Mouse (Mus musculus) kidney, embryonic 16.5 days (tissue): ENCODE data around the gene Vps29. TPM values are rescaled to one million over a fixed set of nuclear protein-coding genes. Genes with fewer than 3 reads are reported as not detected.

Source experiments
- ATAC-seq: fragments of 200-750 bp; cut with Nextera tagmentation; 2 replicates; pipeline ENCODE4 v1.8.0; 2017; ENCODE audit warnings: moderate TSS enrichment; ENCODE audit not compliant: low FRiP score, low TSS enrichment
- H3K27ac ChIP-seq: fragments of 300-500 bp; sonication (generic); 2 replicates; pipeline ENCODE4 v1.5.1; 2014; ENCODE audit warnings: low read length
- H3K27me3 ChIP-seq: fragments of 300-500 bp; sonication (generic); 2 replicates; pipeline ENCODE4 v1.6.1; 2014; ENCODE audit warnings: low read length, control low read depth, mixed read lengths; ENCODE audit not compliant: insufficient read depth
- H3K36me3 ChIP-seq: fragments of 300-500 bp; sonication (generic); 2 replicates; pipeline ENCODE4 v1.6.1; 2014; ENCODE audit warnings: low read length, control low read depth, mixed read lengths; ENCODE audit not compliant: insufficient read depth
- H3K4me1 ChIP-seq: fragments of 300-500 bp; sonication (generic); 2 replicates; pipeline ENCODE4 v1.6.1; 2014; ENCODE audit warnings: low read length, control low read depth, mixed read lengths; ENCODE audit not compliant: insufficient read depth
- H3K4me2 ChIP-seq: fragments of 300-500 bp; sonication (generic); replicated peaks from 2 replicates; pipeline ENCODE4 v1.6.1; 2014; ENCODE audit warnings: low read depth, low read length
- H3K4me3 ChIP-seq: fragments of 300-500 bp; sonication (generic); 2 replicates; pipeline ENCODE4 v1.5.1; 2014; ENCODE audit warnings: mild to moderate bottlenecking, low read length
- H3K9ac ChIP-seq: fragments of 300-500 bp; sonication (generic); replicated peaks from 2 replicates; pipeline ENCODE4 v1.6.1; 2014; ENCODE audit warnings: low read length
- H3K9me3 ChIP-seq: fragments of 300-500 bp; sonication (generic); 2 replicates; pipeline ENCODE4 v1.6.1; 2016; ENCODE audit warnings: low read length, control low read depth
- WGBS: fragments of 180-500 bp; shearing (Covaris S2); extraction: QIAGEN DNeasy Blood & Tissue Kit; methylation state at CpG from one replicate; pipeline ENCODE4 v1.1.7; 2014; 5-methylcytosine and 5-hydroxymethylcytosine counted together
- polyA plus RNA-seq: library from polyadenylated mRNA; unstranded; fragments of >200 nt; fragmentation: Nextera tagmentation; extraction: Ambion mirVana; gene quantifications from 2 replicates; pipeline ENCODE4 v1.2.1, GENCODE M21; 2015

The Vps29 gene
- polyA plus RNA-seq, 1 experiment from 2014 or later: 234 TPM

- Histone ChIP-seq H3K4me3 (no peak overlapping the region), H3K36me3 (peaks cover 7% of the 10 kb centered on the region; the same call in 1 of the 2 replicates), H3K4me2 (no peak overlapping the region), H3K9me3 (no peaks in the 10 kb centered on the region), H3K27ac (no peak overlapping the region), H3K27me3 (no peaks in the 10 kb centered on the region), H3K4me1 (no peaks in the 10 kb centered on the region), H3K9ac (no peak overlapping the region)
- no peak for ATAC-seq
- WGBS: 75% methylated on average over 4 of the region's 4 CpGs
These were observed 23.9 kb upstream of the Vps29 start for GRCm38 (mm10) chr5:122330269-122330668.

GRCm38 (mm10) chr5:122334682-122335081 lies 19.5 kb upstream of the Vps29 start:
- WGBS: 84% methylated on average over 3 of the region's 3 CpGs
- no peak overlapping the region for H3K4me3 ChIP-seq
- no peaks in the 10 kb centered on the region for H3K27me3 ChIP-seq
- H3K4me2 ChIP-seq: no peak overlapping the region
- no peak for ATAC-seq
- H3K36me3 ChIP-seq: no peaks in the 10 kb centered on the region
- H3K4me1 ChIP-seq: no peaks in the 10 kb centered on the region
- H3K9ac ChIP-seq: no peak overlapping the region
- H3K27ac ChIP-seq: no peak overlapping the region
- H3K9me3 ChIP-seq: no peaks in the 10 kb centered on the region

- no peaks in the 10 kb centered on the region for H3K27me3 ChIP-seq
- 87% methylated on average over 7 of the region's 7 CpGs for WGBS
- H3K4me1 ChIP-seq: no peaks in the 10 kb centered on the region
- H3K4me3 ChIP-seq: no peak overlapping the region
- no peak overlapping the region for H3K9ac ChIP-seq
- no peak for ATAC-seq
- no peak overlapping the region for H3K4me2 ChIP-seq
- H3K9me3 ChIP-seq: no peaks in the 10 kb centered on the region
- no peaks in the 10 kb centered on the region for H3K36me3 ChIP-seq
- no peak overlapping the region for H3K27ac ChIP-seq
These were observed 17.4 kb upstream of the Vps29 start for GRCm38 (mm10) chr5:122336554-122337294.

GRCm38 (mm10) chr5:122342874-122343273 lies 11.3 kb upstream of the Vps29 start:
- Histone ChIP-seq H3K9me3 (peaks cover 3% of the 10 kb centered on the region; the same call in 1 of the 2 replicates), H3K9ac (no peak overlapping the region), H3K4me2 (no peak overlapping the region), H3K36me3 (no peaks in the 10 kb centered on the region), H3K27me3 (no peaks in the 10 kb centered on the region), H3K4me3 (no peak overlapping the region), H3K4me1 (no peaks in the 10 kb centered on the region), H3K27ac (no peak overlapping the region)
- WGBS: 74% methylated on average over 1 of the region's 1 CpGs
- ATAC-seq: no peak

GRCm38 (mm10) chr5:122343768-122344167 lies 10.4 kb upstream of the Vps29 start:
- Histone ChIP-seq H3K27ac (no peak overlapping the region), H3K9ac (no peak overlapping the region), H3K4me1 (no peaks in the 10 kb centered on the region), H3K9me3 (peaks cover 3% of the 10 kb centered on the region; the same call in 1 of the 2 replicates), H3K4me2 (no peak overlapping the region), H3K36me3 (no peaks in the 10 kb centered on the region), H3K27me3 (no peaks in the 10 kb centered on the region), H3K4me3 (no peak overlapping the region)
- WGBS: 53% methylated on average over 7 of the region's 7 CpGs
- ATAC-seq: no peak

GRCm38 (mm10) chr5:122344260-122344659 lies 9.9 kb upstream of the Vps29 start:
- Histone ChIP-seq H3K4me2 (no peak overlapping the region), H3K4me3 (no peak overlapping the region), H3K4me1 (no peaks in the 10 kb centered on the region), H3K27me3 (no peaks in the 10 kb centered on the region), H3K36me3 (no peaks in the 10 kb centered on the region), H3K27ac (no peak overlapping the region), H3K9ac (no peak overlapping the region), H3K9me3 (peaks cover 3% of the 10 kb centered on the region; the same call in 1 of the 2 replicates)
- WGBS: 6% methylated on average over 5 of the region's 5 CpGs
- ATAC-seq: no peak

GRCm38 (mm10) chr5:122345777-122346176 lies 8.4 kb upstream of the Vps29 start:
- H3K36me3 ChIP-seq: no peaks in the 10 kb centered on the region
- 81% methylated on average over 4 of the region's 4 CpGs for WGBS
- H3K27ac ChIP-seq: no peak overlapping the region
- no peak overlapping the region for H3K4me3 ChIP-seq
- H3K4me2 ChIP-seq: no peak overlapping the region
- peaks cover 3% of the 10 kb centered on the region; the same call in 1 of the 2 replicates for H3K9me3 ChIP-seq
- no peak overlapping the region for H3K9ac ChIP-seq
- no peaks in the 10 kb centered on the region for H3K27me3 ChIP-seq
- no peak for ATAC-seq
- no peaks in the 10 kb centered on the region for H3K4me1 ChIP-seq

- Histone ChIP-seq H3K4me1 (0 out of 2 replicates have a peak, but pooled peaks cover 5% of the 10 kb centered on the region), H3K36me3 (peaks cover 5% of the 10 kb centered on the region; the same call in 1 of the 2 replicates), H3K4me3 (peak overlapping the region; percentile 89), H3K27me3 (no peaks in the 10 kb centered on the region), H3K4me2 (peak overlapping the region; percentile 68), H3K27ac (peak overlapping the region; percentile 76), H3K9ac (peak overlapping the region; percentile 92), H3K9me3 (no peaks in the 10 kb centered on the region)
- ATAC-seq: peak; percentile 85; the same call in 1 of the 2 replicates
- 0% methylated on average over 53 of the region's 57 CpGs for WGBS
These were observed 411 bp downstream of the Vps29 start for GRCm38 (mm10) chr5:122354492-122355067.

GRCm38 (mm10) chr5:122371591-122372191 lies 17.5 kb downstream of the Vps29 start, which contains the start of gene Gpn3:
TSS of gene Gpn3 (plus strand) at chr5:122371876.
- Histone ChIP-seq H3K27me3 (no peaks in the 10 kb centered on the region), H3K9ac (peak within 1 kb of the TSS; percentile 85), H3K36me3 (peaks cover 29% of the 10 kb centered on the region), H3K4me1 (peaks cover 16% of the 10 kb centered on the region), H3K4me3 (peak within 1 kb of the TSS; percentile 90), H3K4me2 (peak within 1 kb of the TSS; percentile 84), H3K9me3 (no peaks in the 10 kb centered on the region), H3K27ac (peak within 1 kb of the TSS; percentile 90)
- under 1% methylated on average over 30 of the region's 46 CpGs for WGBS
- peak; percentile 76 for ATAC-seq
